Mouse (Mus musculus): Measurements from ENCODE around the gene Pdap1.
A peak's percentile ranks its signal among the peaks of the same experiment; 100 is the strongest.
"Not testable (repeated sequence)": the region's sequence is repeated elsewhere in the genome, so short reads cannot be mapped to it uniquely, and the experiment has no call there.

Gene Pdap1

GRCm38 (mm10) chr5:145118005-145118404, 22.0 kb downstream of the Pdap1 start:
- no peak for DNase-seq

- DNase-seq, result peak; percentile 64
These were observed 23.1 kb downstream of the Pdap1 start for GRCm38 (mm10) chr5:145116916-145117315.

- peak; percentile 49 to 68 for DNase-seq
These were observed 23.7 kb downstream of the Pdap1 start for GRCm38 (mm10) chr5:145116316-145116715.

GRCm38 (mm10) chr5:145115736-145116135, 24.3 kb downstream of the Pdap1 start:
- DNase-seq, result no peak

- peak; percentile 69 to 76 for DNase-seq
These were observed 25.2 kb downstream of the Pdap1 start for GRCm38 (mm10) chr5:145114606-145115473.

- peak; percentile 70 to 76 for DNase-seq
These were observed 25.9 kb downstream of the Pdap1 start, which contains the start of gene Arpc1b for GRCm38 (mm10) chr5:145114071-145114605. Arpc1b (plus strand) TSS chr5:145114215.

GRCm38 (mm10) chr5:145113416-145113815, 26.6 kb downstream of the Pdap1 start:
- no peak for DNase-seq

GRCm38 (mm10) chr5:145112566-145112965, 27.5 kb downstream of the Pdap1 start:
- no peak for DNase-seq

GRCm38 (mm10) chr5:145110401-145110800, 29.6 kb downstream of the Pdap1 start:
- no peak for DNase-seq

GRCm38 (mm10) chr5:145105694-145106275, 34.3 kb downstream of the Pdap1 start:
- DNase-seq, result no peak

- no peak for DNase-seq
These were observed 35.7 kb downstream of the Pdap1 start for GRCm38 (mm10) chr5:145104328-145104727.

- DNase-seq, result no peak
These were observed 37.3 kb downstream of the Pdap1 start for GRCm38 (mm10) chr5:145102706-145103105.

GRCm38 (mm10) chr5:145101451-145101850, 38.6 kb downstream of the Pdap1 start:
- not testable (repeated sequence) for DNase-seq

- DNase-seq, result no peak
These were observed 39.1 kb downstream of the Pdap1 start for GRCm38 (mm10) chr5:145100960-145101359.

- no peak for DNase-seq
These were observed 41.7 kb downstream of the Pdap1 start for GRCm38 (mm10) chr5:145098340-145098821.

- no peak for DNase-seq
These were observed 43.8 kb downstream of the Pdap1 start for GRCm38 (mm10) chr5:145096195-145096594.

- no peak for DNase-seq
These were observed 50.2 kb downstream of the Pdap1 start for GRCm38 (mm10) chr5:145089878-145090277.

- DNase-seq, result no peak
These were observed 51.9 kb downstream of the Pdap1 start for GRCm38 (mm10) chr5:145088186-145088585.

- DNase-seq, result no peak
These were observed 55.2 kb downstream of the Pdap1 start for GRCm38 (mm10) chr5:145084822-145085221.

GRCm38 (mm10) chr5:145083632-145084451, 56.2 kb downstream of the Pdap1 start, which contains the start of the genes Arpc1a and Kpna7:
Arpc1a (plus strand) TSS chr5:145083830.
Kpna7 (minus strand) TSS chr5:145084030.
- DNase-seq, result peak; percentile 93 to 95

GRCm38 (mm10) chr5:145083201-145083600, 56.8 kb downstream of the Pdap1 start:
- not testable (repeated sequence) for DNase-seq

GRCm38 (mm10) chr5:145081866-145082613, 58.0 kb downstream of the Pdap1 start:
- no peak for DNase-seq
